Mouse (Mus musculus) monocyte, adult 59 days (primary cell): Measurements from ENCODE around the gene Csnk2a2. TPM values are rescaled to one million over a fixed set of nuclear protein-coding genes. Genes with fewer than 3 reads are reported as not detected.

Experiments
- total RNA-seq, 2 experiments: library from RNA; stranded (reverse); gene quantifications; one replicate each; pipeline ENCODE4 v1.2.4; 2023

Gene Csnk2a2
- 10 to 100 TPM; 61.3 to 68.6 TPM for total RNA-seq

GRCm38 (mm10) chr8:95490006-95490405, at the start of gene Csnk2a2:
Gene Csnk2a2 (minus strand): TSS chr8:95490039.

GRCm38 (mm10) chr8:95533584-95534387, 43.9 kb upstream of the Csnk2a2 start, which contains the start of gene Ccdc113:
Gene Ccdc113 (plus strand): TSS chr8:95534085.

GRCm38 (mm10) chr8:95434686-95435439, 55.0 kb downstream of the Csnk2a2 start, which contains the start of gene Cfap20:
Gene Cfap20 (minus strand): TSS chr8:95434869.

Other genes with a start within 250 kb of the Csnk2a2 start
- under 1 TPM in 1 of 2 experiments, not detected in 1; 0.43 TPM for gene Cngb1, start 183.5 kb downstream of the Csnk2a2 start, total RNA-seq
- gene Tepp, start 179.5 kb downstream of the Csnk2a2 start, total RNA-seq, result not detected
- 10 to 100 TPM; 13.0 TPM for gene Zfp319, start 158.1 kb downstream of the Csnk2a2 start, total RNA-seq
- gene Usb1, start 157.8 kb downstream of the Csnk2a2 start, total RNA-seq, result 10 to 100 TPM; 40.3 to 45.5 TPM
- gene Mmp15, start 137.8 kb downstream of the Csnk2a2 start, total RNA-seq, result not detected
- 10 to 100 TPM; 36.4 to 36.8 TPM for gene Cfap20, start 55.2 kb downstream of the Csnk2a2 start, total RNA-seq
- gene Ccdc113, start 44.0 kb upstream of the Csnk2a2 start, total RNA-seq, result not detected
- gene Prss54, start 86.3 kb upstream of the Csnk2a2 start, total RNA-seq, result not detected
- gene Gins3, start 143.4 kb upstream of the Csnk2a2 start, total RNA-seq, result 1 to 10 TPM; 2.2 to 3.2 TPM
- under 1 TPM in 1 of 2 experiments, not detected in 1; 0.73 TPM for gene Ndrg4, start 186.9 kb upstream of the Csnk2a2 start, total RNA-seq
- 10 to 100 TPM; 16.1 to 22.7 TPM for gene Setd6, start 225.8 kb upstream of the Csnk2a2 start, total RNA-seq